Mouse (Mus musculus): ENCODE measurements around the gene Fut4. TPM values are rescaled to one million over a fixed set of nuclear protein-coding genes. Genes with fewer than 3 reads are reported as not detected.

Gene Fut4
- 5.0 and 6.4 TPM in 2 replicates for polyA plus RNA-seq (2016; fragmentation: Nextera tagmentation; extraction: Ambion mirVana)

DNA sequence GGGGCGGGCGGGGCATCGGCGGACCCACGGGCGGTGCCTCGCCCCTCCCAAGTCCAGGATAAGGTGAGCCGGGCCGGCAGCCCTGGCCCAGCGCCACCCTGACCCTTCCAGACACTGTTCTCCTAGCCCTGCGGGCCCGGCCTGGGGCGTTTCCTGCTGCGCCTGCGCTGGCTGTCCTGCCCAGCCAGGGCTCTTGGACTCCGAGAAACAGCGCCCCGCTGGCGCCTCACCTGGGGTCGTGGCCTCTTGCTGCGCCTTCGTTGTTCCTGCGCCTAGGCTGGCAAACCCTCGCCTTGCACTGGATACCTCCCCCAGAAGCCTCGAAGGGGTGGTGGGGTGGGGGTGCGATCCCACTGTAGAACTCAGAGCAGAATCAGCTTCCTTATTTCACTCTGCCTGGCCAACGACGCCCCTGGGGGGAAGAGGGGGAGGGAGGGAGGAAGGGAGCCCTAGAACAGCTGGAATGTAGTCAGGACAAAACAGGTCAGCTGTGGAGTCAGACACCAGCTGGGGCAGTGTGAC is at the start of gene Fut4:
Fut4 (minus strand) TSS at position 393 of the 522 bp plus-strand sequence.
- peak within 1 kb of the TSS; percentile 71 for H3K4me3 ChIP-seq
- peaks cover 16% of the 10 kb centered on the region for H3K27me3 ChIP-seq (ENCODE audit: low read depth, poor library complexity, severe bottlenecking)
- no peaks in the 10 kb centered on the region for H3K36me3 ChIP-seq
- peaks cover 25% of the 10 kb centered on the region for H3K4me1 ChIP-seq
- peak within 1 kb of the TSS; percentile 91 for H3K27ac ChIP-seq
- DNase-seq (ENCODE audit: low spot score): peak; percentile 83
- WGBS: 0% methylated on average over 28 of the region's 28 CpGs
- H3K9me3 ChIP-seq (replicated peaks): no peaks in the 10 kb centered on the region

- H3K4me1 ChIP-seq: peaks cover 6% of the 10 kb centered on the region; the same call in 1 of the 2 replicates
- H3K36me3 ChIP-seq: peaks cover 61% of the 10 kb centered on the region
- H3K27me3 ChIP-seq (ENCODE audit: low read depth, poor library complexity, severe bottlenecking): no peaks in the 10 kb centered on the region
- WGBS: 89% methylated on average over 6 of the region's 6 CpGs
- H3K4me3 ChIP-seq: no peak overlapping the region
- H3K27ac ChIP-seq: no peak overlapping the region
- H3K9me3 ChIP-seq (replicated peaks): no peaks in the 10 kb centered on the region
- no peak for DNase-seq (ENCODE audit: low spot score)
These were observed 35.2 kb upstream of the Fut4 start for GRCm38 (mm10) chr9:14787356-14787755.

- peaks cover 59% of the 10 kb centered on the region for H3K36me3 ChIP-seq
- H3K27ac ChIP-seq: peak within 1 kb of the TSS; percentile 96
- H3K4me3 ChIP-seq: peak within 1 kb of the TSS; percentile 81
- no peaks in the 10 kb centered on the region for H3K27me3 ChIP-seq (ENCODE audit: low read depth, poor library complexity, severe bottlenecking)
- peaks cover 6% of the 10 kb centered on the region; the same call in 1 of the 2 replicates for H3K4me1 ChIP-seq
- no peaks in the 10 kb centered on the region for H3K9me3 ChIP-seq (replicated peaks)
- under 1% methylated on average over 62 of the region's 62 CpGs for WGBS
- peak; percentile 91 for DNase-seq (ENCODE audit: low spot score)
These were observed 32.1 kb upstream of the Fut4 start, which contains the start of the genes Mre11a and Ankrd49 for GRCm38 (mm10) chr9:14784039-14785002. Gene Mre11a (plus strand): TSS chr9:14784654. Gene Ankrd49 (minus strand): TSS chr9:14784856.

- no peak for DNase-seq (ENCODE audit: low spot score)
- WGBS: 35% methylated on average over 13 of the region's 13 CpGs
- H3K27me3 ChIP-seq (ENCODE audit: low read depth, poor library complexity, severe bottlenecking): no peaks in the 10 kb centered on the region
These were observed 26.1 kb upstream of the Fut4 start for GRCm38 (mm10) chr9:14778341-14778740.

GRCm38 (mm10) chr9:14773813-14774212 is 21.6 kb upstream of the Fut4 start:
- no peak overlapping the region for H3K27ac ChIP-seq
- no peaks in the 10 kb centered on the region for H3K9me3 ChIP-seq (replicated peaks)
- 65% methylated on average over 2 of the region's 2 CpGs for WGBS
- no peak for DNase-seq (ENCODE audit: low spot score)
- H3K4me1 ChIP-seq: peaks cover 19% of the 10 kb centered on the region
- no peak overlapping the region for H3K4me3 ChIP-seq
- H3K27me3 ChIP-seq (ENCODE audit: low read depth, poor library complexity, severe bottlenecking): peaks cover 15% of the 10 kb centered on the region
- no peaks in the 10 kb centered on the region for H3K36me3 ChIP-seq

More at GRCm38 (mm10) chr9:14778341-14778740, 26.1 kb upstream of the Fut4 start:
- no peaks in the 10 kb centered on the region for H3K9me3 ChIP-seq (replicated peaks)
- no peaks in the 10 kb centered on the region for H3K4me1 ChIP-seq
- peaks cover 30% of the 10 kb centered on the region for H3K36me3 ChIP-seq
- no peak overlapping the region for H3K27ac ChIP-seq
- no peak overlapping the region for H3K4me3 ChIP-seq

DNA sequence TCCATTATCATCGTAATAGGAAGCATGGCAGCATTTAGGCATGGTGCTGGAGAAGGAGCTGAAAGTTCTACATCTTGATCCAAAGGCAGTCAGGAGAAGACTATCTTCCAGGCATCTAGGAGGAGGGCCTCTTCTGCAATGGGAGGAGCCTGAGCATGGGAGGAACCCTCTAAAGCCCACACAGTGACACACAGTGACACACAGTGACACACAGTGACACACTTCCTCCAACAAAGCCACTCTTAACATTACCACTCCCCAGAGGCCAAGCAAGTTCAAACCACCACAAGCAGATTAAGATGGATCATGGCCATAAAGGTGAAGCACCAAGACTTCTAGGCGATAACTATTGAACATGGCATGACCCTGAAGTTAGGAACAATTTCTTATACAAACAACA is 19.9 kb upstream of the Fut4 start:
- no peak for DNase-seq (ENCODE audit: low spot score)
- 89% methylated on average over 2 of the region's 2 CpGs for WGBS
- Histone ChIP-seq H3K36me3 (no peaks in the 10 kb centered on the region), H3K27ac (no peak overlapping the region), H3K4me1 (peaks cover 19% of the 10 kb centered on the region), H3K4me3 (no peak overlapping the region), H3K27me3 (ENCODE audit: low read depth, poor library complexity, severe bottlenecking) (peaks cover 15% of the 10 kb centered on the region), H3K9me3 (replicated peaks) (no peaks in the 10 kb centered on the region)

- Histone ChIP-seq H3K27me3 (ENCODE audit: low read depth, poor library complexity, severe bottlenecking) (peaks cover 15% of the 10 kb centered on the region), H3K4me1 (peaks cover 19% of the 10 kb centered on the region), H3K9me3 (replicated peaks) (no peaks in the 10 kb centered on the region), H3K4me3 (peak within 1 kb of the TSS; percentile 18), H3K27ac (peak within 1 kb of the TSS; percentile 27; the same call in 1 of the 2 replicates), H3K36me3 (no peaks in the 10 kb centered on the region)
- WGBS: 21% methylated on average over 23 of the region's 23 CpGs
- peak; percentile 43 for DNase-seq (ENCODE audit: low spot score)
These were observed 18.7 kb upstream of the Fut4 start, which contains the start of gene 1700012B09Rik for GRCm38 (mm10) chr9:14770803-14771471. Gene 1700012B09Rik (minus strand): TSS chr9:14771030.

DNA sequence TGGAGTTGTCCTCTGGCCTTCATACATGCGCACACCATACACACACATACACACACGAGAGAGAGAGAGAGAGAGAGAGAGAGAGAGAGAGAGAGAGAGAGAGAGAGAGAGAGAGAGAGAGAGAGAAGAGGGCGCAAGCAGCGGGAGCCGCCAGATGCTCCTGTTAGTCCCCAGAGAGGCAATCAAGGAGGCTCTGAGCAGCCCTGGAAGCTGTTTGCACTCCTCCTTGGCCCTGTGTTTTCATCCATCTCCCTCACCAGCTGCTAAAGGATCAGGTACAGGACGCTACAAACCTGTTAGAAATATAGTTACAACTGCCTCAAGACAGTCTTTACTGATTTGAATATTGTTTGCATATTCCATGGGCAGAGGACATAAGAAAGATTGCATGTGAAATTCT is 17.6 kb upstream of the Fut4 start:
- Histone ChIP-seq H3K4me3 (no peak overlapping the region), H3K36me3 (no peaks in the 10 kb centered on the region), H3K27ac (no peak overlapping the region), H3K4me1 (peaks cover 19% of the 10 kb centered on the region), H3K27me3 (ENCODE audit: low read depth, poor library complexity, severe bottlenecking) (peaks cover 15% of the 10 kb centered on the region), H3K9me3 (replicated peaks) (no peaks in the 10 kb centered on the region)
- no peak for DNase-seq (ENCODE audit: low spot score)
- WGBS: 54% methylated on average over 6 of the region's 6 CpGs

DNA sequence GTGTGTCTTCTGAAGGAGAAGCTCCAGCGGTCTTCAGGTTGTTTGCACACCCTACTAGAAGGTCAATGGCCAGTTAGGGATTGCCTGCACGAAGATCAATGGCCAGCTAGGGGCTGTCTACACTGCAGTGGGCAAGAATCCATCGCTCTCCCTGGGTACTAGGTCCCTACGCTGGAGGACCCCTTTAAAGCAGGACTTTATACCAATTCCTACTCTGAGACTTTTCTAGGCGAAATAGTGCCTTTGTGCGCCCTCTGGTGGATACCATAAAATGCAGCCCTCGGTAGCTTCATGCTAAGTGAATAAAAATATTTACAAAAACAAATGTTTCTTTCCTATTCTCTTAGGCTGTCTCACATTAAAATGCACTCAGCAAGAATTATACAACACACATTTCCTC is 12.6 kb upstream of the Fut4 start:
- Histone ChIP-seq H3K36me3 (no peaks in the 10 kb centered on the region), H3K27ac (no peak overlapping the region), H3K9me3 (replicated peaks) (no peaks in the 10 kb centered on the region), H3K4me3 (no peak overlapping the region), H3K4me1 (peaks cover 5% of the 10 kb centered on the region; the same call in 1 of the 2 replicates), H3K27me3 (ENCODE audit: low read depth, poor library complexity, severe bottlenecking) (0 out of 2 replicates have a peak, but pooled peaks cover 2% of the 10 kb centered on the region)
- peak; percentile 69 for DNase-seq (ENCODE audit: low spot score)
- 32% methylated on average over 7 of the region's 7 CpGs for WGBS

DNA sequence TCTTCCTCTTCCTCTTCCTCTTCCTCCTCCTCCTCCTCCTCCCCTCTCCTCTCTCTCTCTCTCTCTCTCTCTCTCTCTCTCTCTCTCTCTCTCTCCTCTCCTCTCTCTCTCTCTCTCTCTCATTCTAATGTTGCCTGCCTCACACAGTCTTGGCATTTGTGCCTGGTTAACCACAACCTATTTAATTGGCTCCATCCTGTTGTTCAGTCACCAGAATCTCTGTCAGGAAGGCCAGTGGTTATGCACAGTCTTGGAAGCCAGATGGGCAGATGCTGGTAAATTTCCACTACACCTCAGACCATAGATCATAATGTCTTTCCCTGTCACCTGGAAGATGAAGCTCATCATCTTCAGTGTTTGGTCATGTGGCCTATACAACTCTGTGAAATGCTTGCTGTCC is 7.1 kb upstream of the Fut4 start:
- DNase-seq (ENCODE audit: low spot score): no peak
- Histone ChIP-seq H3K27me3 (ENCODE audit: low read depth, poor library complexity, severe bottlenecking) (no peaks in the 10 kb centered on the region), H3K4me1 (0 out of 2 replicates have a peak, but pooled peaks cover 3% of the 10 kb centered on the region), H3K27ac (no peak overlapping the region), H3K9me3 (replicated peaks) (no peaks in the 10 kb centered on the region), H3K4me3 (no peak overlapping the region), H3K36me3 (no peaks in the 10 kb centered on the region)

DNA sequence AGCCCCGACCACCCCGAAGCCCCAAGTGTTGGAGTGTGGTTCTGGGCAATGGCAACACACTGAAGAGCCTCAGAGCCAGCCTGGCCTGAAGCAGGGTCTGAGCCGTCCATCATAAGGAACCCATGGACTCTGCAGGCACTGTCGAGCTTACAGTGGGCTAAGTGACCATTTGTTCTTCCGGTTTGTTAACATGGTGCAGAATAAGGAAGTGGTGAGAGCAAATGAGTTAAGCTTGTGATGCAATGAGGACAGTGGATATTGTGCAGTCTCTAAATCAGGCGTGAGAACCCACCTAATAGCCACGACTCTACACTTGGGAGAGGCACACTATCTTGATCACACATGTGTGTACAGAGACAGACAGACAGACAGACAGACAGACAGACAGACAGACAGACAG is 6.4 kb upstream of the Fut4 start:
- H3K4me3 ChIP-seq: no peak overlapping the region
- no peaks in the 10 kb centered on the region for H3K27me3 ChIP-seq (ENCODE audit: low read depth, poor library complexity, severe bottlenecking)
- DNase-seq (ENCODE audit: low spot score): no peak
- H3K9me3 ChIP-seq (replicated peaks): no peaks in the 10 kb centered on the region
- 75% methylated on average over 7 of the region's 7 CpGs for WGBS
- H3K4me1 ChIP-seq: 0 out of 2 replicates have a peak, but pooled peaks cover 3% of the 10 kb centered on the region
- H3K27ac ChIP-seq: no peak overlapping the region
- no peaks in the 10 kb centered on the region for H3K36me3 ChIP-seq

- Histone ChIP-seq H3K9me3 (replicated peaks) (no peaks in the 10 kb centered on the region), H3K4me1 (peaks cover 20% of the 10 kb centered on the region), H3K27ac (no peak overlapping the region), H3K4me3 (no peak overlapping the region), H3K36me3 (no peaks in the 10 kb centered on the region), H3K27me3 (ENCODE audit: low read depth, poor library complexity, severe bottlenecking) (peaks cover 16% of the 10 kb centered on the region)
- whole genome bisulfite sequencing: 89% methylated on average over 3 of the region's 3 CpGs
- no peak for DNase-seq (ENCODE audit: low spot score)
These were observed 2.3 kb upstream of the Fut4 start for GRCm38 (mm10) chr9:14754469-14754868.
